Mouse (Mus musculus): ENCODE data around the gene Wnt11.

GRCm38 (mm10) chr7:98903884-98904283 is 69.0 kb downstream of the Wnt11 start:
- TF ChIP-seq POLR2A (IDR thresholded peaks at IDR 0.05; ENCODE audit: control insufficient read depth in 1 of 2, insufficient read depth in 1 of 2, low read depth in 1 of 2, low read length in 2 of 2, poor library complexity in 1 of 2) (no peak), CTCF (IDR thresholded peaks at IDR 0.05 in 2 of 3, conservative IDR thresholded peaks at IDR 0.05 in 1 of 3; ENCODE audit: control insufficient read depth in 1 of 3, insufficient read depth in 1 of 3, low read depth in 2 of 3, low read length in 3 of 3, poor library complexity in 1 of 3, severe bottlenecking in 1 of 3) (no peak), MXI1 (IDR thresholded peaks at IDR 0.05; ENCODE audit: low read depth, low read length) (no peak), ETS1 (IDR thresholded peaks at IDR 0.05; ENCODE audit: low read depth, low read length) (no peak), RCOR1 (IDR thresholded peaks at IDR 0.05; ENCODE audit: low read depth, low read length) (no peak), SIN3A (IDR thresholded peaks at IDR 0.05; ENCODE audit: low read length) (no peak), TCF12 (IDR thresholded peaks at IDR 0.05; ENCODE audit: low read depth, low read length) (no peak), GATA1 (IDR thresholded peaks at IDR 0.05; ENCODE audit: low read depth, low read length) (no peak), USF2 (IDR thresholded peaks at IDR 0.05; ENCODE audit: borderline replicate concordance in 1 of 2, insufficient read depth in 1 of 2, low read depth in 1 of 2, low read length in 2 of 2) (no peak), CHD2 (IDR thresholded peaks at IDR 0.05; ENCODE audit: low read length) (no peak), BHLHE40 (IDR thresholded peaks at IDR 0.05; ENCODE audit: borderline replicate concordance, low read depth, low read length) (no peak), MAX (IDR thresholded peaks at IDR 0.05; ENCODE audit: low read length) (no peak), ZMIZ1 (IDR thresholded peaks at IDR 0.05; ENCODE audit: low read depth, low read length) (no peak), MAFK (IDR thresholded peaks at IDR 0.05; ENCODE audit: borderline replicate concordance, low read depth, low read length) (no peak)
